Mouse (Mus musculus): ENCODE data around the gene Zp1.

GRCm38 (mm10) chr19:10920532-10920931 lies at the start of gene Zp1:
- TF ChIP-seq CTCF (IDR thresholded peaks at IDR 0.05; ENCODE audit: low read depth, low read length) (no peak), POLR2A (IDR thresholded peaks at IDR 0.05; ENCODE audit: insufficient read depth, low read length) (no peak)
